Mouse (Mus musculus) cerebellum, postnatal 14 days (tissue): ENCODE measurements around the gene Kctd14.
A peak's percentile ranks its signal among the peaks of the same experiment; 100 is the strongest.
"Not testable (repeated sequence)": the region's sequence is repeated elsewhere in the genome, so short reads cannot be mapped to it uniquely, and the experiment has no call there.

Experiments used
- DNase-seq, 2 experiments: peaks; one replicate each; pipeline ENCODE4 v3.0.0; 2021; ENCODE audit warnings: mixed read lengths in 2 of 2

The Kctd14 gene

GRCm38 (mm10) chr7:97451023-97451422 is at the start of gene Kctd14:
Kctd14 (plus strand) TSS chr7:97451323.
- DNase-seq: not testable (repeated sequence)

GRCm38 (mm10) chr7:97407145-97407544 is 44.0 kb upstream of the Kctd14 start:
- no peak for DNase-seq

- no peak for DNase-seq
Measured at GRCm38 (mm10) chr7:97411106-97411505, 40.0 kb upstream of the Kctd14 start.

- peak in 1 of 2 experiments; percentile 20 for DNase-seq
Measured at GRCm38 (mm10) chr7:97411575-97411974, 39.5 kb upstream of the Kctd14 start.

- DNase-seq: peak in 1 of 2 experiments; percentile 7
Measured at GRCm38 (mm10) chr7:97413981-97414380, 37.1 kb upstream of the Kctd14 start.

- peak in 1 of 2 experiments; percentile 24 for DNase-seq
Measured at GRCm38 (mm10) chr7:97414426-97414825, 36.7 kb upstream of the Kctd14 start.

- peak; percentile 57 to 73 for DNase-seq
Measured at GRCm38 (mm10) chr7:97414915-97415687, 36.0 kb upstream of the Kctd14 start.

GRCm38 (mm10) chr7:97416473-97416872 is 34.6 kb upstream of the Kctd14 start:
- peak; percentile 33 to 39 for DNase-seq

- DNase-seq: peak; percentile 96
Measured at GRCm38 (mm10) chr7:97416906-97417777, 34.0 kb upstream of the Kctd14 start, which contains the start of gene Thrsp. Thrsp (minus strand) TSS chr7:97417730.

- peak; percentile 45 to 46 for DNase-seq
Measured at GRCm38 (mm10) chr7:97418717-97419116, 32.4 kb upstream of the Kctd14 start.

- peak in 1 of 2 experiments; percentile 7 for DNase-seq
Measured at GRCm38 (mm10) chr7:97419163-97419562, 32.0 kb upstream of the Kctd14 start.

GRCm38 (mm10) chr7:97420406-97420805 is 30.7 kb upstream of the Kctd14 start:
- DNase-seq: peak; percentile 49 to 54

GRCm38 (mm10) chr7:97420958-97421651 is 30.0 kb upstream of the Kctd14 start:
- peak; percentile 86 to 89 for DNase-seq

GRCm38 (mm10) chr7:97423754-97424153 is 27.4 kb upstream of the Kctd14 start:
- DNase-seq: no peak

GRCm38 (mm10) chr7:97424621-97425245 is 26.4 kb upstream of the Kctd14 start:
- DNase-seq: peak; percentile 98 to 99

- peak in 1 of 2 experiments; percentile 59 for DNase-seq
Measured at GRCm38 (mm10) chr7:97426566-97426965, 24.6 kb upstream of the Kctd14 start.

GRCm38 (mm10) chr7:97427296-97427695 is 23.8 kb upstream of the Kctd14 start:
- peak in 1 of 2 experiments; percentile 59 for DNase-seq

GRCm38 (mm10) chr7:97427778-97428420 is 23.2 kb upstream of the Kctd14 start:
- DNase-seq: peak; percentile 86 to 91

- peak; percentile 54 to 60 for DNase-seq
Measured at GRCm38 (mm10) chr7:97429705-97430104, 21.4 kb upstream of the Kctd14 start.

- not testable (repeated sequence) for DNase-seq
Measured at GRCm38 (mm10) chr7:97433517-97433916, 17.6 kb upstream of the Kctd14 start.

- DNase-seq: no peak
Measured at GRCm38 (mm10) chr7:97434517-97434916, 16.6 kb upstream of the Kctd14 start.

- DNase-seq: no peak
Measured at GRCm38 (mm10) chr7:97438986-97439385, 12.1 kb upstream of the Kctd14 start.
